Mouse (Mus musculus) kidney, adult 2 months (tissue): Measurements from ENCODE around the gene Gabarap.

ENCODE experiments used
- CTCF ChIP-seq: fragments of 200-500 bp; conservative IDR thresholded peaks from 2 replicates; pipeline ENCODE4 v1.5.1; 2011; ENCODE audit warnings: low read depth, mild to moderate bottlenecking, control low read depth, low read length, moderate library complexity, mixed read lengths; ENCODE audit not compliant: insufficient read depth, insufficient read length
- POLR2A ChIP-seq: fragments of 200-500 bp; IDR thresholded peaks from one replicate; pipeline ENCODE4 v1.6.1; 2011; ENCODE audit warnings: low read depth, low read length, control low read depth

GRCm38 (mm10) chr11:70014051-70014450 is 23.1 kb downstream of the Gabarap start:
- no peak for TF ChIP-seq CTCF
- TF ChIP-seq POLR2A: no peak
